Mouse (Mus musculus) forebrain, postnatal 0 days (tissue): ENCODE data around the gene Fermt3. TPM values are rescaled to one million over a fixed set of nuclear protein-coding genes. Genes with fewer than 3 reads are reported as not detected.

Experiments
- ATAC-seq: fragments of 200-750 bp; cut with Nextera tagmentation; 2 replicates; pipeline ENCODE4 v1.8.0; 2017; ENCODE audit warnings: mild to moderate bottlenecking, moderate library complexity
- DNase-seq: peaks from one replicate; pipeline ENCODE4 v3.0.0-alpha.2; 2015
- H3K27ac ChIP-seq: fragments of 300-500 bp; sonication (generic); 2 replicates; pipeline ENCODE4 v1.5.1; 2014; ENCODE audit warnings: low read depth, mild to moderate bottlenecking, antibody characterized with exemption, low read length, moderate library complexity, mixed read lengths
- H3K27me3 ChIP-seq: fragments of 300-500 bp; sonication (generic); 2 replicates; pipeline ENCODE4 v1.6.1; 2014; ENCODE audit warnings: mild to moderate bottlenecking, low read length, mixed read lengths; ENCODE audit not compliant: insufficient read depth
- H3K36me3 ChIP-seq: fragments of 300-500 bp; sonication (generic); 2 replicates; pipeline ENCODE4 v1.6.1; 2014; ENCODE audit warnings: mild to moderate bottlenecking, moderate library complexity; ENCODE audit not compliant: insufficient read depth
- H3K4me1 ChIP-seq: fragments of 300-500 bp; sonication (generic); 2 replicates; pipeline ENCODE4 v1.6.1; 2014; ENCODE audit warnings: antibody characterized with exemption; ENCODE audit not compliant: insufficient read depth
- H3K4me2 ChIP-seq: fragments of 300-500 bp; sonication (generic); 2 replicates; pipeline ENCODE4 v1.6.1; 2014; ENCODE audit warnings: low read depth, mild to moderate bottlenecking, moderate library complexity
- H3K4me3 ChIP-seq: fragments of 300-500 bp; sonication (generic); 2 replicates; pipeline ENCODE4 v1.5.1; 2014; ENCODE audit warnings: low read depth, low read length, mixed read lengths
- H3K9ac ChIP-seq: fragments of 300-500 bp; sonication (generic); 2 replicates; pipeline ENCODE4 v1.6.1; 2014; ENCODE audit warnings: mild to moderate bottlenecking
- H3K9me3 ChIP-seq: fragments of 300-500 bp; sonication (generic); 2 replicates; pipeline ENCODE4 v1.6.1; 2016; ENCODE audit warnings: low read length
- CTCF ChIP-seq: sonication (generic); IDR thresholded peaks from 2 replicates; pipeline ENCODE4 v1.5.1; 2016; ENCODE audit warnings: antibody characterized with exemption, control low read depth, low read depth
- WGBS: fragments of 180-500 bp; shearing (Covaris S2); extraction: QIAGEN DNeasy Blood & Tissue Kit; methylation state at CpG from one replicate; pipeline ENCODE4 v1.1.7; 2014; 5-methylcytosine and 5-hydroxymethylcytosine counted together
- polyA plus RNA-seq: library from polyadenylated mRNA; unstranded; fragments of >200 nt; fragmentation: Nextera tagmentation; extraction: Ambion mirVana; gene quantifications from 2 replicates; pipeline ENCODE4 v1.2.1, GENCODE M21; 2015
- total RNA-seq: library from RNA; depleted of rRNA; stranded (reverse); fragments of >200 nt; gene quantifications from 2 replicates; pipeline ENCODE4 v1.2.3, GENCODE M21; 2014

Fermt3 gene
- total and polyA plus RNA-seq, 2 experiments from 2014 or later, result 3.6 to 6.0 TPM

DNA sequence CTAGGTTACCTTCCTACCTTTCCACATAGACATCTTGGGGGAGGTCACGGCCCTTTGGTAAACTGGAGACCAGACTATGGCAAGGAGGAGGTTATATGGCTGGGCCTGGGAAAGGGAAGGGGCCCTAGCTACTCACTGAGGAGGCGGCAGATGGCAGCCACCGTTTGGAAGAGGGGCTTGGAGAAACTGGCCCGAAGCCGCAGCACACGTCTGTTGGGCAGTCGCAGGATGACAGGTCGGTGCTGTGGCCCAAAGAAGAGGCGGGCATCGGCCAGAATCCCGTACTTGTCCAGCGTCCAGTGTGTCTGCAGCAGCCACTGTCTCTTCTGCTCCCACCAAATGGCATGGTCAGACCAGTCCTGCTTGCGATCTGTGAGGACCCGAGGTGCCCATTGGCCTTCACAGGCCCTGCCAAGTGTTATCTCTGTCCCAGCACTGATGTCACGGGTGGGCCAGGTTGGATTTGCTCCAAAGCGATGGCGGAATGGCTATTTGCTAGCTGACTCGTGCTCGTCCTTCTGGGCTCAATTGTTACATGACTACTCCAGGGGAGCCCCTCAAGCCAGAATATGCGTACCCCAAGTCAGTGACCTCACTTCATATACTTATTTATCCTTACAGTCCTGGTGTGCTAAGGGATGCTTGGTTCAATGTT is 4.7 kb downstream of the Fermt3 start:
- peaks cover 13% of the 10 kb centered on the region for H3K36me3 ChIP-seq
- ATAC-seq (no peak), DNase-seq (no peak)
- H3K27ac ChIP-seq, result no peak overlapping the region
- no peaks in the 10 kb centered on the region for H3K27me3 ChIP-seq
- H3K4me2 ChIP-seq, result no peak overlapping the region
- H3K9me3 ChIP-seq, result no peaks in the 10 kb centered on the region
- no peak overlapping the region for H3K9ac ChIP-seq
- no peak for TF ChIP-seq CTCF
- no peak overlapping the region for H3K4me3 ChIP-seq
- WGBS, result 89% methylated on average over 20 of the region's 20 CpGs
- H3K4me1 ChIP-seq, result no peaks in the 10 kb centered on the region

DNA sequence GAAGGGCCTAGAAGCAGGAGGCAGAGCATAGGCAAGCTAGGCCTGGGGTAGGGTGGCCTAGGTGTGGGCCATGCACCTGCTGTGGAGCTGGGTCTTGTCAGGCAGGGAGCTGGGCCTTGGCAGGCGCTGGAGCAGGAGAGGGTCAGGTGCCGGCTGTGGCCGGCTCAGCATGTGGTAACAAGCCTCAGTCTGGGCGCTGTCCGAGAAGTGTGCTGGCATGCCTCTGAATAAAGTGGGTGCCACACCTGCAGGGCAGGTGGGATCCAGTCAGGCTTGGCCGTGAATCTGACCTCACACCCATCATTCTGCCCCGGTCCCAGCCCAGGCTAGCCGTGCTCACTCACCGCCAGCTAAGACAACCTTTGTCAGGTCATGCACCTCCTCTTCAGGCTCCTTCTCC is 5.3 kb downstream of the Fermt3 start:
- H3K9me3 ChIP-seq, result no peaks in the 10 kb centered on the region
- no peak for TF ChIP-seq CTCF
- WGBS, result 86% methylated on average over 9 of the region's 9 CpGs
- DNase-seq (no peak), ATAC-seq (no peak)
- no peaks in the 10 kb centered on the region for H3K4me1 ChIP-seq
- H3K36me3 ChIP-seq, result peaks cover 6% of the 10 kb centered on the region
- H3K27me3 ChIP-seq, result no peaks in the 10 kb centered on the region
- no peak overlapping the region for H3K9ac ChIP-seq
- no peak overlapping the region for H3K27ac ChIP-seq
- H3K4me2 ChIP-seq, result no peak overlapping the region
- H3K4me3 ChIP-seq, result no peak overlapping the region

DNA sequence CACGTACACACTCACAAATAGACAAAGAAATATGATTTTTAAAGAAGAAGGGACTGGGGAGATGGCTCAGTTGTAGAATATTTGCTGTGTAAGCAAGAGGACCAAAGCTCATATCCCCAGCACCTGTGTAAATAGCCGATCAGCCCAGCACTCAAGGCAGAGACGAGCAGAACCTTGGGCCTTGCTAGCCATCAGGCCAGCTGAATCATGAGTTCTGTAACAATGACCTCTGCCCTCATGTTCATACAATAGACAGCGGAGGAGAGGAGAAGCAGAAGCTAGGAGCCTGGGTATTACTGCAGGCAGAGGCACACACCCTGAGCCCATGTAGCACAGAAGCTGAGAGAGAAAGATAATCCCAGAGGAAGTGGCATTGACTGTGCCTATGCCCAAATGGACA is 6.8 kb downstream of the Fermt3 start:
- no peaks in the 10 kb centered on the region; the same call in 1 of the 2 replicates for H3K36me3 ChIP-seq
- DNase-seq (no peak), ATAC-seq (no peak)
- no peaks in the 10 kb centered on the region for H3K9me3 ChIP-seq
- TF ChIP-seq CTCF, result no peak
- H3K27ac ChIP-seq, result no peak overlapping the region
- H3K4me3 ChIP-seq, result no peak overlapping the region
- no peak overlapping the region for H3K9ac ChIP-seq
- no peaks in the 10 kb centered on the region for H3K4me1 ChIP-seq
- WGBS, result 83% methylated on average over 4 of the region's 4 CpGs
- H3K4me2 ChIP-seq, result no peak overlapping the region
- no peaks in the 10 kb centered on the region for H3K27me3 ChIP-seq

DNA sequence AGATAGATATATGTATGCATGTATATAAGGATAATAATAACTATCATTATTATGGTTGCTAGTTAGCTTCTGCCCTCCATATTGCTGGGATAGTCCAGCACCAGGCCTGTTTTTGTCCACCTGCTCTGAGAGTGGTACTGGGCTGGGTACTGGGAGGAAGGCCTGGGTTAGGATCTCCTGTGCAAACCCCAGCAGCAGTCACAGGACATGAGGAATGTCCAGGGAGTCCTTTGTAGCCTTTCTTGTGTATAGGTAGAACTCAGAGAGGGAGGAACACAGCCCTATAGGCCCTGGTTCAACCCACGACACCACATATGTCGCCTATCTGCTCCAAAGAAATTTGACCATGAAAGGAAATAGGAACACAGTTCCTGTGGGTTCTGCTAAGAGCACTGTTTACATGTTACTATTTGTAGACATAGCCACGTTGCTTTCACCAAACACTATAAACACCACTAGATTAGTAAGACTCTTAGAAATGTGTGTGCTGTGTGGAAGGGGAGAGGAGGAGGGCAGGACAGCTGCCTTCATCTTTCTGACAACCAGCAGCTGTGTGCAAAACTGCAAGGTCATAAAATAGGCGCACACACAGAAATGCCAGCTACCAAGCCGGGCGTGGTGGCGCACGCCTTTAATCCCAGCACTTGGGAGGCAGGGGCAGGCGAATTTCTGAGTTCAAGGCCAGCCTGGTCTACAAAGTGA is 12.2 kb downstream of the Fermt3 start:
- Histone ChIP-seq H3K9me3 (no peaks in the 10 kb centered on the region), H3K27me3 (no peaks in the 10 kb centered on the region), H3K9ac (no peak overlapping the region), H3K27ac (no peak overlapping the region; the same call in 1 of the 2 replicates), H3K4me3 (no peak overlapping the region), H3K4me1 (no peaks in the 10 kb centered on the region), H3K4me2 (no peak overlapping the region), H3K36me3 (no peaks in the 10 kb centered on the region)
- no peak for ATAC-seq
- WGBS, result 87% methylated on average over 8 of the region's 9 CpGs
- DNase-seq, result no peak
- no peak for TF ChIP-seq CTCF

DNA sequence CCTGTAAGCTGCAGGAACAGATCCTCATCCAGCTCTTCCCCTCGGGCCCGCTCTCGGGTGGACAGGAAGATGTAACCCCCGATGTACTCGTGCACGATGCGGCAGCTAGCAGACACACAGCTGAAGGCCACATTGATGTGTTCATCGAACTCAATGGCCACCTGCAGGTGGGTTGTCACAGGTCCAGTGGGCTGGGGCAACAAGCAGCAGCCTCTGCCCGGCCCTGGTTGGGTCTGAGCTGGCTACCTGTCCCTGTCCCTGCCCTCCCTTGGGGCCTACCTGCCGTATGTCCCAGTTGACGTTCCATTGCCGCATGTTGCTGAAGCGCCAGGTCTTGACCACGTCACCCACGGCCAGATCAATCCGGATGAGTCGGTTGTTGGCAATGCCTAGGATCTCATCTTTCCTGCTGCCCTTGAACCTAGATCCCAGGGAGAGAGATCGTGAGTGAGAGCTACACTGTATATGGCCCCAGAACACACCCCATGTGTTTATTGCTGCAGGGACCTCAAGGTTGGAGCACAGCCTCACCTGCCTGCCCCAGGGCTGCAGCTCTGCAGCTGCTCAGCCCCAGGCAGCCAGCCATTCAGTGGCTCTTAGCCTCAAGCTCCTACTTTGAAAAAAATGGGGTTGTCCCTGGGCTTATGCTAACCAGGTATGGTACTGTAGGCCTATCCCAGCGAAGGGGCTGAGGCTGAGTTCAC is 19.8 kb downstream of the Fermt3 start:
- no peak overlapping the region for H3K27ac ChIP-seq
- ATAC-seq (no peak), DNase-seq (no peak)
- TF ChIP-seq CTCF, result no peak
- peaks cover 14% of the 10 kb centered on the region for H3K4me1 ChIP-seq
- H3K9ac ChIP-seq, result no peak overlapping the region
- H3K4me3 ChIP-seq, result no peak overlapping the region
- H3K4me2 ChIP-seq, result no peak overlapping the region
- no peaks in the 10 kb centered on the region for H3K27me3 ChIP-seq
- H3K36me3 ChIP-seq, result peaks cover 19% of the 10 kb centered on the region; the same call in 1 of the 2 replicates
- 93% methylated on average over 19 of the region's 19 CpGs for WGBS
- H3K9me3 ChIP-seq, result no peaks in the 10 kb centered on the region

DNA sequence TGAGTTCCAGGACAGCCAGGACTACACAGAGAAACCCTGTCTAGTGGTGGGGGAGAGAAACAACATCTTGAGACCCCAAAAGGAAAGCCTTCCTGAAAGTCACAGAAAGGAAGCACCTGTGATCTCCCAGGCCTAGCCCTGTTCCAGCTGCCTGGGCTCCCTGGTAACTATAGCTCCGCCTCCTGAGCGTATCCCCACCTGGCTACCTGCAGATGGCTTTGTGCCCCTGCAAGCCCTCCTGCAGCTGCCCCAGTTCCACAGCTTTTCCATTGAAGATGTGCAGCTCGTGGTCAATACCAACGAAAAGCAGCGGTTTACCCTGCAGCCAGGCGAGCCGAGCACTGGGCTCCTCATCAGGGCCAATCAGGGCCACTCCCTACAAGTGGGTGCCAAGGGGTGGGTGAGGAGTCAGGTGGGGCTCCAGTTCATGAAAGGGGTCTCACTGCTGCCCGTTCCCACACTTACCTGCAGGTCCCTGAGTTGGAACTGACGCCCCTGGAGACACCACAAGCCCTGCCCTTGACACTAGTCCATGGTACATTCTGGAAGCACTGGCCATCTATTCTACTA is 21.5 kb downstream of the Fermt3 start:
- H3K36me3 ChIP-seq, result peaks cover 19% of the 10 kb centered on the region; the same call in 1 of the 2 replicates
- no peak for ATAC-seq
- no peaks in the 10 kb centered on the region for H3K9me3 ChIP-seq
- no peak overlapping the region for H3K9ac ChIP-seq
- no peak overlapping the region for H3K4me2 ChIP-seq
- TF ChIP-seq CTCF, result no peak
- WGBS, result 89% methylated on average over 9 of the region's 9 CpGs
- H3K27me3 ChIP-seq, result no peaks in the 10 kb centered on the region
- no peak overlapping the region for H3K27ac ChIP-seq
- DNase-seq, result no peak
- peaks cover 17% of the 10 kb centered on the region for H3K4me1 ChIP-seq
- H3K4me3 ChIP-seq, result no peak overlapping the region

DNA sequence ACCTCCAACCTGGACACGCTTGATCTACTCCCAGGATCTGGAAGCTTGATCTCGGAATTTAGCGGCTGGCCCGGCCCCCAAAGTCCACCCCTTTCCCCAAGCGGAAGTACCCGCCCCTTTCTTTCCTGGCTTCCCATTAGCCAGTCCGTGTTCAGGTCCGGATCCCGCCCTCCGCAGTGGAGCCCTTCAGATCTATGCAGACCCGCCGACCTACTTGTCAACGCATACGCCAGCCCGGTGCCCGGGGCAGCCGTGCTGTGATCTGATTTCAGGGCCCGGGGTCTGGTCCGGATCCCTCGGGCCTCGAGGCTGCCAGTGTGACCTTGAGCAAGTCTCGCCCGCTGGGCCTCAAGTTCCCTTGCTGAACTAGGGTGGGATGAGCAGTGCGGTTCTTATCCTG is 23.3 kb downstream of the Fermt3 start, which contains the start of the genes Nudt22 and Trpt1:
Gene Nudt22 (minus strand): TSS at position 112 of the 400 bp plus-strand sequence.
Gene Trpt1 (plus strand): TSS at position 126 of the 400 bp plus-strand sequence.
- Histone ChIP-seq H3K27ac (peak within 1 kb of the TSS; percentile 43; the same call in 1 of the 2 replicates), H3K36me3 (peaks cover 19% of the 10 kb centered on the region; the same call in 1 of the 2 replicates), H3K4me3 (peak within 1 kb of the TSS; percentile 54), H3K27me3 (no peaks in the 10 kb centered on the region), H3K9ac (peak within 1 kb of the TSS; percentile 53), H3K4me2 (peak within 1 kb of the TSS; percentile 70), H3K9me3 (no peaks in the 10 kb centered on the region), H3K4me1 (peaks cover 18% of the 10 kb centered on the region)
- DNase-seq (peak; percentile 73), ATAC-seq (peak; percentile 68)
- no peak for TF ChIP-seq CTCF
- WGBS, result 1% methylated on average over 24 of the region's 24 CpGs
